Mouse (Mus musculus): Measurements from ENCODE around the gene Ebf4.

DNA sequence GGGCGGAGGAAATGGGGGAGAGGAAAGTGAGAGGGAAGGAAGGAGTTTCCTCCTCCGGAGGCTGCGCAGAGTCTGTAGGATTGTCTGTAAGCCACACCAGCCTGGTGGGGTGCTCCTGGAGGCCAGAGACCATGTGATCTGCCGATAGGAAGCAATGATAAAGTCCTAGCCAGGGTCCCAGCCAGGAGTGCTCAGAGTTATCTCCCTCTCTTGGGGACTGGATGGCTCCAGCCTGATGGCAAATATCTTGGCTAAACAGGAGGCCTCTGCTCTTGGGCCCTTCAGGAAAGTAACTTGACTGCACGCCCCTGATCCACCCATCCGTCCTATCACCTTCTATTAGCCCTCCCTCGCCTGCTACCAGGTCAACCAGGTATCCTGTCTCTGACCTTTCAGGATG, 46.7 kb upstream of the Ebf4 start:
- TF ChIP-seq CTCF (IDR thresholded peaks at IDR 0.05; ENCODE audit: insufficient read depth, low read depth, low read length), result no peak
- no peak for TF ChIP-seq POLR2A (IDR thresholded peaks at IDR 0.05; ENCODE audit: insufficient read depth, low read depth, low read length)
